Mouse (Mus musculus) left cerebral cortex, adult 11 months (tissue): ENCODE measurements around the gene Dpy30.
"Not testable (repeated sequence)": the region's sequence is repeated elsewhere in the genome, so short reads cannot be mapped to it uniquely, and the experiment has no call there.

Source experiments
- DNase-seq: peaks from one replicate; pipeline ENCODE4 v3.0.0; 2022; ENCODE audit warnings: low spot score

Gene Dpy30

DNA sequence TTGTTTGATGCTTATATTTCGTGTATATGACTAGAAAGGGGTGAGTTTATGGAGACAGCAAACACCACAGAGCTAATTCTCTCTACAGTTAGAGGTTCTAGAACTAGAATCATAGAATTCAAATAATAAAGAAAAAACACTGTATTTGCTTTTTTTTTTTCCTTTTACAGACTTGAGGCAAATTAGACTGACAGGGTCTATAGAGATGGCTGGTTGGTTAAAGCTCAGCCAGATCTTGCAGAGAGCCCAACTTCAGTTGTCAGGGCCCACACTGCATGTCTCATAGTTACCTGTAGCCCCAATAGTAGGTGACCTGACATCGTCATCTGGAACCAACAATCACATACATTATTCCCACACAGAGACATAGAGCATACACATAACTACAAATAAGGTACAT lies at the start of gene Dpy30:
TSS of gene Dpy30 (minus strand) at position 101 of the 400 bp plus-strand sequence.
- no peak for DNase-seq

DNA sequence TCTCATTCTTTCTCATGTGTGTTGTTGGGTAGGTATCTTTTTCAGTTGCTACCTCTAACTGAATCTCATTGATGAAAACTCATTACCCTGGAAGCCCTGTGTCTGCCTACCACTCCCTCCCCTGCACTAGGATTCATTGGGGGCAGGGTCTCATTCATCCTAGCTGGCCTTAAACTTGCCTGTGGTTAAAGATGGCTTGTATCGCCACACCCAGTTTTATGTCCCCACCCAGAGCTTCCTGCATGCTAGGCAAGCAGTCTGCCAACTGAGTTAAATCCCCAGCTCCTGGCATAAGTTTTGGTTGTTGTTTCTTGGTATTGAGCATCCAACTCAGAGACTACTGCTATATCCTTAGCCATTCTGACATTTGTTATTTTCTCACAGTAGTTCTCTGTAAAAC lies 39.8 kb upstream of the Dpy30 start:
- DNase-seq, result no peak

DNA sequence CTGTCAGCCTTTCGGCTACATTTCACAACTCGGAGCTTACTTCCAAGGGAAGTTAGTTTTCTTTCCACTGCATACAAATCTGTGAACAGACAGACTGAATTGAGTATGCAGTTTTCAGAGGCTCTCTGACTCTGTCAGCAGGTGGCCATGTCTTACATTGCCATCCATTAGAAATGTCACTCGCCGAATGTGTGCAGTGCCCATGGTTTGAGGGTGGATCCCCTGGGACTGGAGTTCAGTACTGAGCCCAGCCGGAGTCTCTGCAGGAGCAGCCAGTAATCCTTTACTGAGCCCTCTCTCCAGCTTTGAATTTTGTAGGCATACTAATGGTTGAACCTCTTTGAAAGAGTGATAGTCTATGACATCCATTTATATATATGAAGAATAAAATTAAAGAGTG lies 17.4 kb upstream of the Dpy30 start:
- DNase-seq, result no peak

DNA sequence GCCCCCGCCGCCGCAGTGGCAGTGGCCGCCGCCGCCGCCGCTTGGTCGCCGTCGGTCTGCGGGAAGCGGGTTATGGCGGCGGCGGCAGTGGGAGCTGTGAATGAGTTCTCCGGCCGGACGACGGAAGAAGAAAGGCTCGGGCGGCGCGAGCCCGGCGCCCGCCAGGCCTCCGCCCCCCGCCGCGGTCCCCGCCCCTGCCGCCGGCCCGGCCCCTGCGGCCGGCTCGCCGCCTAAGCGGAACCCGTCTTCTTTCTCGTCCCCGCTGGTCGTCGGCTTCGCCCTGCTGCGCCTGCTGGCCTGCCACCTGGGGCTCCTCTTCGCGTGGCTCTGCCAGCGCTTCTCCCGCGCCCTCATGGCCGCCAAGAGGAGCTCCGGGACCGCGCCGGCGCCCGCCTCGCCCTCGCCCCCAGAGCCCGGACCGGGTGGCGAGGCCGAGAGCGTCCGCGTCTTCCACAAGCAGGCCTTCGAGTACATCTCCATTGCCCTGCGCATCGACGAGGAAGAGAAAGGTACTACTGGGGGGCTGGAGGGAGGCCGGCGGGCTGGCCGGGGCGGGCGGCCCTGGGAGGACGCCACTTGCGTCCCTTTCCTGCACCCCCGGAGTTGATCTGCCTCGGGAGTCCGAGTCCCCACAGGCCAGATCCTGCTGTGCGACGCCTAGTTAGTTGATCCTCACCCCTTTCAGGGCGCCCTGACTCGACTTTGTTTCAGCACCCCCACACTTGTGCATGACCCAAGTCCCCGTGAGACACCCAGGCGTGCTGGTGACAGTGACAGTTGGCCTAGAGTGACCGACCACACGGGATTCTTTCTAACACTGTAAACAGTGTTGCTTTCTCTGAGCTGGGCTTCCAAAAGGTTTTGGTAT lies 15.4 kb upstream of the Dpy30 start, which contains the start of gene Spast:
TSS of gene Spast (plus strand) at position 51 of the 868 bp plus-strand sequence.
- no peak for DNase-seq

DNA sequence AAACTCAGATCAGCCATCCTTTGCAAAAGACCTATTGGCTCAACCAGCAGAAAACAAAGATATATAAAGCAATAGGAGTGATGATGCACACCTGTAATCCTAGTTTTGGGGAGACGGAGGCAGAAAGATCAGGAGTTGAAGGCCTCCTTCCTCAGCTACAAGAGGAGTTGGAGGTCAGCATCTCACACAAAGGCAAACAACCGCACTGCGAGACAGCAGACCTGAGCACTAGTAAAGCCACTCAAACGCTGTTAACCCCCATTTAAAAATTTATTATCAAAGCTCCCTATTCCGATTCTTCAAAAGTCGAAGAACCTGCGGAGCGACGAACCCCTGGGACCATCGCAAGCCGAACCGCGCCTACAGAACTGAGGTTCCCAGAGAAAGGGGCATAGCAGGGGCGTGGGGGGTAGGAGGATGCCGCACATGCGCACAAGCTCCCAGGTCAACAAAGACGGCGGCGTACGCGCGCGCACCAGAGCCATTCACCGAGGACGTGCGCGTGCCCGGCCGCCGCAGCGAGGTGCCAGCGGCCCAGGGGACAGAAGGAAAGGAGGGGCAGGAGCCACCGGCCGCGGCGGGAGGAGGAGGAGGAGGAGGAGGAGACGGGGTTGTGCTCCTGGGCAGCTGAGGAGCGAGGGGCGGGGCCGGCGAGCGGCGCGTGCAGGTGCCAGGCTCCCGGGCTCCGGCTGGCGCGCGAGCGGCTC lies 14.6 kb upstream of the Dpy30 start:
- peak; percentile 89 for DNase-seq

DNA sequence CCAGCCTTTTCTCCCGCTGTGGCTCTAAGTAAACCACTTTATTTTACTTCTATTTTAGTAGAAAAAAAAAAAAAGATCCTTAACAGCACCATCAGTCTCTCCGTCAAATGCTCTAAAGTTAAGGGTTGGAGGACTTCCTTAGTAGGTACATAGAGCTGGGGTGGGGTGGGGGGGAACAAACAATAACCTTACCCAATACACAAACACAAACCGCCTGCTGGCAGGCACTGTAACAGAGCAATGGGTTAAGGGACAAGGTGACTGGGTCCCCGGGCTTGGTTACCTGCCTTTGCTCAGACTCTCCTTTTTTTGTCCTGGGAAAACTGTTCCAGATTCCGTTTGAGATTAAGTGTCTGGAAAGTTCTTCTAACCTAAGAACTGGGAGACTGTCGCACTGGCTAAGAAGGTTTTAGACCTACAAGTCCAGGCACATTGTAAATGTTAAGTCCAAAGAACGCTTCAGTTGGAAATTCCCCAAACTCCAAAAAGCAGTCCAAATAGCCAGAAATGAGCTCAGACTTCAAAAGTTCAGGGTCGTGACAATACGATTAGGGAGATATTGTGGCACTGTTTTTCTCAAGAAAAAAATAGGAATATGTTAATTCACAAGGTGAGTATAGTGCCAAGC lies 7.4 kb upstream of the Dpy30 start:
- DNase-seq, result no peak

DNA sequence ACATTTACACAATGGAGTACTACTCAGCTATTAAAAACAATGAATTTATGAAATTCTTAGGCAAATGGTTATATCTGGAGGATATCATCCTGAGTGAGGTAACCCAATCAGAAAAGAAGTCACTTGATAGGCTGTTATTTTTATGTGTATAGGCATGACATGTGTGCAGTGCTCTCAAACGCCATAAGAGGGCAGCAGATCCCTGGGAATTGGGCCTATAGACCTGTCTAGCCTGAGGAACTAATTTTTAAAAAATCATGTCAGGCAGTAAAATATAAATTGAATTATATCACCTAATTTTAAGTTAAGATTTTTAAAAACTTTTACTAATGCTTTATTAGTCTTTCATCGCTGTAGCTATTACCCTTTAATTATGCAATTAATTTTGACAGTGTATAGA lies 4.4 kb upstream of the Dpy30 start:
- not testable (repeated sequence) for DNase-seq

DNA sequence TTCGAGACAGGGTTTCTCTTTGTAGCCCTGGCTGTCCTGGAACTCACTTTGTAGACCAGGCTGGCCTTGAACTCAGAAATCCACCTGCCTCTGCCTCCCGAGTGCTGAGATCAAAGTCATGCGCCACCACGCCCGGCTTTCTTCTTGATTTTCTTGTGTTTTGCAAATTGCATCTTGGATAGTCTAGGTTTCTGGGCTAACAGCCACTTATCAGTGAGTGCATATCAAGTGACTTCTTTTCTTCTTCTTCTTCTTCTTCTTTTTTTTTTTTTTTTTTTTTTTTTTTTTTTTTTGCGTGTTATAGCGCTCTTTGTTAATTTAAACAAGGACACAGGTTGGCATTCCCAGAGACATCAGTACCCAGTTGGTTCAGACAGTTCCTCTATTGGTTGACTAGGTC lies 3.5 kb upstream of the Dpy30 start:
- not testable (repeated sequence) for DNase-seq

DNA sequence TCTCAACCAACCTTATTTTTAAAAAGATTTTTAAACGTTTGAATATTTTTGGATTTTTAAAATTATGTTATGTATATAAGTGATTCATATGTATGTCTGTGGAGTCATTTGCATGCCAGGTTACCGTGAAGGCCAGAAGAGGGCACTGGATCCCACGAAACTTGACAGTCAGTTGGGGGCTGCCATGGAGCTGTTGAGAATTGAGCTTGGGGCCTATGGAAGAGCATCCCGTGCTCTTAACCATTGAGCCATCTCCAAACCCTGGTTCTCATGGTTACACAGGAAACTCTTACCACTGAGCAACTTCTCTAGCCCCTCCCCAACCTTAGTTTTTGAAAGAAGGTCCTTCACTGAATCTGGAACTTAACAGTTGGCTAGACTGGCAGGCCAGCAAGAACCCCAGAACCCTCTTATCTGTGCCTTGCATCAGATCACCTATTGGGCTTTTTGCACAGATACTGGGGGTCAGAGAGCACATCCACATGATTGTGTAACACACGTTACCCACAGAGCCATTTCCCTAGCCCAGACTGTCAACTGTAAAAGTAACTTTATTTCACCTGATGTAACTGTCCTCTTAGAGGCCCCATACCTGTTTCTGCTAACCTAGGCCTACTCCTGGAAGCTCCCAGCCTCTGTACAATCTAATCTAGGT lies 1.2 kb downstream of the Dpy30 start:
- no peak for DNase-seq

DNA sequence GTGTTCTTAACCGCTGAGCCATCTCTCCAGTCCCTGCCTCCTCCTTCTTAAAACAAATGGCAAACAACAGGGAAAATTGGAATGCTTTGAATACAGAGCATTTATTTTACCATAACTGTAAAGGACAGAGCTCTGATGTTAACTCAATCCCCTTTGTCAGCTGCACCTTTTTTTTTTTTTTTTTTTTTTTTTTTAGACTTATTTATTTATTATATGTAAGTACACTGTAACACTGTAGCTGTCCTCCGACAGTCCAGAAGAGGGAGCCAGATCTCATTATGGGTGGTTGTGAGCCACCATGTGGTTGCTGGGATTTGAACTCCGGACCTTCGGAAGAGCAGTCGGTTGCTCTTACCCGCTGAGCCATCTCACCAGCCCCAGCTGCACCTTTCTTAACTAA lies 5.0 kb downstream of the Dpy30 start:
- DNase-seq, result no peak

DNA sequence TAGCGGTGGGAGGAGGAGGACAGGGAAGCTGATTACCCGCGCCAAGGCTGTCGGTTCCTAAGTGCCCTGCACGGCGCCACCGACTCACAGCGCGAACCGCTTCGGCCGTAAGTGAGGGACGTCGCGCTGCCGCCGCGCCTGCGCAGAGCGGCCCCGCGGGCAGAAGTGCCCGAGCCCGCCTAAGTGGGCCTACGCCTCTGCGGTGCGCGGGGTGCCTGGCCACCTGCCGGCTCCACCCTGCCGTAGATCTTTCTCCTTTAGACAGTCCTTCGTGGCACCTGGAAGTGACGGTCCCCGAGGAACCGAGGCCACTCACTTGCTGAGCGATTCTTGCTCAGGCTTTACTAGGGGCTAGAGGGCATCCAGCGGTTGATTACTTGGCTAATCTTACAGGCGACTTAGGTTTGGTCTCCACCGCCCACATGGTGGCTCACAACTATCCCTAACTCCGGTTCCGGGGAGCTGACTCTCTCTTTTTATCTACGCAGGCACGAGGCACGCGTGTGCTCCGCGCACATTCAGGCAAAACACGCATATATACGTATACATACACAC lies 7.4 kb downstream of the Dpy30 start:
- DNase-seq, result peak; percentile 77

DNA sequence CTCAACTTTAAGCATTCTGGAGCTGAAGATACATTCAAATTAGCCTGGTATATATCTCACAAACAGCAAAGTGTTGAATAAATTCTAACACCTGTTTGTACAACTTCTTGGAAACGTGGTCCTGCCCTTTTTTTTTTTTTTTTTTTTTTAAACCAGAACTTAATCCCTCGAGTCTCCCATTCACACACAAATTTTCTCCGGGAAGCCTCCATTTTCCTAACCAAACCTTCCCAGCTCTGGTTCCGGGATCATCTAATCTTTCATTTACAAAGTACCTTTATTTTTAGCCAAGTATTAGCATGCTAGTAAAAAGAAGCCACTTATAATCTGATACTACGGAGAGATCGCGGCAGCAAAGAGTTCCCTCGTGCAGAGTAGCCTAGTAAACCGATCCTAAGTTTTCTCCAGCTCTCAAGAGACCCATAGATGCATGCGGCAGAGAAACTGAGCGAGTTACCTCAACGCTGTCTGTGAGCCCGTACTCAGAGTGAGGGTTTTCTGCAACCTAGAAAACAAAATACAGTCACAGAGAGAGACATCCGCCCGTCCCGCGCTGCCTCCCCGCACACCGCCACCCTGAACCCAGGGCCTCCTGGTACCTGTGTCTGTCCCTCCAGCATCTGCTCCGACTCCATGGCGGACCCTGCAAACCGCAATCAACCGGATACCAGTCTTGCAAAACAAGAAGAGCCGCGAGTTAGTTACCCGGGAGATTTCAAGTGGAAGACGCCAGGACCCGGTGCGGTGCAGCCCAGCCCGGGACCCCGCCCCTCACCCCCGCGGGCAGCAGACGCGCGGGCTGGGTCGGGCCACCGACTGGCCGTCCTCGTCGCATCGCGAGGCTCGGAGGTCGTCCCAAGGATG lies 8.1 kb downstream of the Dpy30 start:
- DNase-seq, result no peak

DNA sequence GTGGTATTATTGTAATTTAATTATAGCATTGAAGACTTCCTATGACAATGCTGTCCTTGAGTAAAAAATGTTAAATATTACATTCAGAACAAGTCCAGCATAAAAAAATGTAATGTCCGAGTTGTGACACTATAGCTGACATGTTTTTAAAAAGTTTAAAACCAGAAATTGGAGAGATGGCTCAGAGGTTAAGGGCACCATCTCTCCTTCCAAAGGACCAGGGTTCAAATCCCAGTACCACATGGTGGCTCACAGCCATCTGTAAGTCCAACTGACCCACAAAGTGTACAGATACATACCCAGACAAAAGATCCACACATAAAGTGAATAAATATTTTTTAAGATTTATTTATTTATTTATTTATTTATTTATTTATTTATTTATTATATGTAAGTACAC lies 17.7 kb downstream of the Dpy30 start:
- no peak for DNase-seq

DNA sequence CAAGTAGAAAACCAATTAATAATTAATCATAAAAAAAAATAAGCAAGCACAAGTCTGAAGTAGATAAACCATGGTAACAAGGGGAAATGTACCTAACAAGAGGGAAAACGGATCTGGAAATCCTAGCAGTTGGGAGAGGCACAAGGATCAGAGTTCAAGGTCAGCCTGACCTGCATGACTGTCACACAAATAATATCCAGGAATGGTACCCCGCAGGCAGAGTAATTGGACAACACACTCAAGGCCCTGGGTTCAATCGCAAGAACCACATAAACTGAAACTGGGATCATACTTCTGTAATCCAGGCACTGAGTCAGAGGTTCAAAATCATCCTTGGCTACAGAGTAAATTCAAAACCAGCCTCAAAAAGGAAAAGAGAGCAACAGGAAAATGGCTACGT lies 18.1 kb downstream of the Dpy30 start:
- no peak for DNase-seq

DNA sequence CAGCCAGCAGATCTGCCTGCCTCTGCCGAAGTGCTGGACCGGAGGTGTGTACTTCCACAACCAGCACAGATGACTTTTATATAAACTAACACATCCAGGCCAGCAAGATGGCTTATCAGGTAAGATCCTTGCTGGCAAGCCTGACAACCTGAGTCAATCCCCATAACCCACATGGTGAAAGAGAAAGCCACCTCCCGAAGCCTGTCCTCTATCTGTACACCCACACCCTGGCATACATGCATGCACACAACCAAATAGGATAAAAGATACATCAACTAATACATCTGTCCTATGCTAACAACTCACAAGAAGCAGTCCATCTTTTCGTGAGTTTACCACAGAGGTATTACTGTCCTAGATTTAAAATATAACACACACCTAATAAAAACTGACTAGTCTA lies 19.7 kb downstream of the Dpy30 start:
- DNase-seq, result no peak

DNA sequence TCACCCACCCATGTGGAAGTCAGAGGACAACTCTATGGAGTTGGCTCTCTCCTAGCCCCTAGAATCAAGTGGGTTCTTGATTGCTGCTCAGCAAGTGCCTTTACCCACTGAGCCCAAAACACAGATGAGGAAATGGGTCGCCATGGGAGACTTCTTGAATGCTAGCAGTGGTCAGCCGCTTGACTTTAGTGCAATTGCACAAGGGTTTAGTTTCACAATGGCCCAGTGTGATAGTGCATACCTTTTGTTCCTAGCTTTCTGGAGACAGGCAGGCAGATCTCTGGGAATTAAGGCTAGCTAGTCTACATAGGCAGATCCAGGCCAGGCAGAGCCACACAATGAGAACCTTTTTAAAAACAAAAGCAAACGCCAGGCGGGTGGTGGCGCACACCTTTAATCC lies 23.7 kb downstream of the Dpy30 start:
- no peak for DNase-seq

DNA sequence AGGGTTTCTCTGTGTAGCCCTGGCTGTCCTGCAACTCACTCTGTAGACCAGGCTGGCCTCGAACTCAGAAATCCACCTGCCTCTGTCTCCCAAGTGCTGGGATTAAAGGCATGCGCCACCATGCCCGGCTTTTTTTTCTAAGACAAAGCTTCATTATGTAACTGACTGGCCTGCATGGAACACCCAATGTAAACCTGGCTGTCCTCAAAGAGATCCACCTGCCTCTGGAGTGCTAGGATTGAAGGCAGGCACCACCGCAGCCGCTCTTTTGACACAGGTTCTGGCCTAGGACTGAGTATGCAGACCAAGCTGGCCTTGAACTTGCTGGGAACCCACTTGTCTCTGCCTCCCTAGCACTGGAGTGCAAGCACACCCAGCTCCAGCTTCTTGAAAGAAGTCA lies 26.8 kb downstream of the Dpy30 start:
- DNase-seq, result not testable (repeated sequence)

DNA sequence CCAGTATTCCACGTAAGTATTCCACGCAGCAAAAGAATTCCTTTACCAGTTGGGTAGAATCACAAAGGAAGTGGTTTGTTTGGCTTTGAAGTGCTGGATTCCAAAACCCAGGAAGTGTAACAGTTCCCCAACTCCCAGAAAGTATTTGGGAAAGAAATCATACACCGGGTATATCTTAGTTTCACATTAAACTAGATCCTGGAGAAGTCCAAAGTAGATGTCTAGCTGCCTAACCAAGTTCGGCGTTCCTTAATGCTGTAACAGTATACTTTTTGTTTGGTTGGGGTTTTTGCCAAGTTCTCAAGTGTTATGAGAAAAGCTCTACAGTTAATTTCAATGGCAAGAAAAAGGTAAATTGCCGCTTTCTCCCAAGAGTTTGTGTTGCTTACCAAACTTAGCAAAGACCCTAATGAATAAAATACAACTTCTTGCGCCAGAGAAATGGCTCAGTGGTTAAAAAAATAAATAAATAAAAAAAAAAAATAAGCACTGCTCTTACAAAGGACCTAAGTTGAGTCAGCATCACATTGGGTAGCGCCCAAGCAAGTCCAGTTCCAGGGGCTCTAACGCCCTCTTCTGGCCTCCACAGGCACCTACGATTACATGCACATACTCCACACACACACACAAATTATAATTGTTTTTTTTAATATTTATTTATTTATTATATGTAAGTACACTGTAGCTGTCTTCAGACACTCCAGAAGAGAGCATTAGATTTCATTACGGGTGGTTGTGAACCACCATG lies 27.5 kb downstream of the Dpy30 start:
- no peak for DNase-seq

DNA sequence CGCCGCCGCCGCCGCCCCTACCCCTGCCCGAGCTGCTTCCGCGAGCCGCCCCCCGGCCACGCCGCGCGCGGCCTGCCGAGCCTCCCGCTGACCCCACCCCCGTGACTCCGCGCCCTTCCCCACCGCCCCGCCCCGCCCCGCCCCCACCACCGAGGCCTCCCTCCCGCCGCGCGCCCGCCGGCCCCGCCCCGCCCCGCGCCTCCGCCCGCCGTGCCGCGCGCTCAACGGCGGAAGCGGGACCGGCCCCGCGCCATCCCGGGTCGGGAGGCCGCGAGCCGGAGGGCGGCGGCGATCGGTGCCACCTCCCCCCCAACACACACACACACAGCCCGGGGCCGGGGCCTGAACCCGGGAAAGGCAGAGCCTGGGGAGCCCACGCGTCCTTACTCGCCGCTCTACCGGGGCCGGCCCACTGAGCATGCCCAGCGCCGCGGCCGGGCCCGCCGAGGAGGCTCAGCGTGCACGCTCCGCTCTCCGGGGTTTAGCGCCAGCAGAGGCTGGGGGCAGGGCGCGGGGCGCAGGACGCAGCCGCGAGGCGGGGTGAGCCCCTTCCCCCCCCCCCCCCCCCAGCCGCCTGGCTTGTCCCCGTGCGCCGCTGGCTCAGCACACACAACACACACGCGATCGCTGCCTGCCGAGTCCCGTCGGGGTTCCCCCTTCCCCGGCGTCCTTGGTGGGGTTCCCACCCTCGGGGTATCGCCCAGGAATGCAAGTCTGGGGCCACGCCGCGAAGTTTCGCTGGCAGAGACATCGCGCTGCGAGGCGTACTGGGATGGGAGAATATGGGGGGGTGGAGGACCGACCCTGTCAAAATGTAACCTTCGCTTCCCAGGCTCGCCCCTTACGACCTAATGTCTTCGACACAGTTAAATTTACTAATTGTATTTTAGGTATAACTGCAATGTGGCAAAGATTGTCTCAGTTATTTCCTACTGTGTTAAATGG lies 28.4 kb downstream of the Dpy30 start, which contains the start of gene Memo1:
TSS of gene Memo1 (minus strand) at position 496 of the 945 bp plus-strand sequence.
- DNase-seq, result peak; percentile 64
